Mouse (Mus musculus) olfactory bulb, adult 2 months (tissue): ENCODE results near the gene Naa35. TPM values are rescaled to one million over a fixed set of nuclear protein-coding genes. Genes with fewer than 3 reads are reported as not detected.

ENCODE experiments used
- H3K27ac ChIP-seq: fragments of 200-500 bp; 2 replicates; pipeline ENCODE4 v1.5.1; 2012; ENCODE audit warnings: low read depth, low read length; ENCODE audit not compliant: insufficient read depth
- H3K4me1 ChIP-seq: fragments of 200-500 bp; 2 replicates; pipeline ENCODE4 v1.6.1; 2012; ENCODE audit warnings: low read length; ENCODE audit not compliant: control insufficient read depth, insufficient read depth
- H3K4me3 ChIP-seq: fragments of 200-500 bp; 2 replicates; pipeline ENCODE4 v1.5.1; 2012; ENCODE audit warnings: mild to moderate bottlenecking, low read depth, low read length, moderate library complexity; ENCODE audit not compliant: insufficient read depth
- CTCF ChIP-seq: fragments of 200-500 bp; IDR thresholded peaks from 2 replicates; pipeline ENCODE4 v1.5.1; 2012; ENCODE audit warnings: low read depth, mild to moderate bottlenecking, low read length, moderate library complexity; ENCODE audit not compliant: insufficient read depth
- POLR2A ChIP-seq: fragments of 200-500 bp; IDR thresholded peaks from 2 replicates; pipeline ENCODE4 v1.6.1; 2012; ENCODE audit warnings: mild to moderate bottlenecking, low read depth, low read length, moderate library complexity; ENCODE audit not compliant: insufficient read depth
- WGBS: fragments of 180-500 bp; shearing (Covaris S2); methylation state at CpG from one replicate; pipeline ENCODE4 v1.1.7; 2018; 5-methylcytosine and 5-hydroxymethylcytosine counted together
- polyA plus RNA-seq: library from polyadenylated mRNA; stranded (reverse); fragments of >200 nt; gene quantifications from 2 replicates; pipeline ENCODE4 v1.2.4, GENCODE M21; 2012; ENCODE audit warnings: low replicate concordance; ENCODE audit not compliant: missing spikeins, insufficient read depth, insufficient read length

Gene Naa35
- polyA plus RNA-seq, 1 experiment = not detected

GRCm38 (mm10) chr13:59564923-59565322 lies 20.1 kb upstream of the Naa35 start:
- H3K4me3 ChIP-seq = no peak overlapping the region
- H3K4me1 ChIP-seq = no peaks in the 10 kb centered on the region
- TF ChIP-seq CTCF = no peak
- TF ChIP-seq POLR2A = no peak
- H3K27ac ChIP-seq = no peak overlapping the region
- 85% methylated on average over 10 of the region's 10 CpGs for WGBS

- H3K4me3 ChIP-seq = no peak overlapping the region
- TF ChIP-seq CTCF (no peak), POLR2A (no peak)
- no peaks in the 10 kb centered on the region for H3K4me1 ChIP-seq
- no peak overlapping the region for H3K27ac ChIP-seq
- WGBS = 58% methylated on average over 9 of the region's 9 CpGs
Observed at GRCm38 (mm10) chr13:59565945-59566520, 19.0 kb upstream of the Naa35 start.

- H3K27ac ChIP-seq = no peak overlapping the region
- H3K4me3 ChIP-seq = no peak overlapping the region
- H3K4me1 ChIP-seq = no peaks in the 10 kb centered on the region
- 86% methylated on average over 6 of the region's 6 CpGs for WGBS
- TF ChIP-seq POLR2A (no peak), CTCF (no peak)
Observed at GRCm38 (mm10) chr13:59571107-59571506, 14.0 kb upstream of the Naa35 start.

- H3K4me1 ChIP-seq = no peaks in the 10 kb centered on the region
- TF ChIP-seq CTCF = no peak
- no peak for TF ChIP-seq POLR2A
- WGBS = 59% methylated on average over 2 of the region's 2 CpGs
- no peak overlapping the region for H3K27ac ChIP-seq
- H3K4me3 ChIP-seq = no peak overlapping the region
Observed at GRCm38 (mm10) chr13:59572549-59572948, 12.5 kb upstream of the Naa35 start.

- no peak overlapping the region for H3K27ac ChIP-seq
- H3K4me1 ChIP-seq = peaks cover 5% of the 10 kb centered on the region; the same call in 1 of the 2 replicates
- no peak for TF ChIP-seq CTCF
- TF ChIP-seq POLR2A = no peak
- 97% methylated on average over 4 of the region's 4 CpGs for WGBS
- no peak overlapping the region for H3K4me3 ChIP-seq
Observed at GRCm38 (mm10) chr13:59580954-59581353, 4.1 kb upstream of the Naa35 start.

GRCm38 (mm10) chr13:59584481-59584880 lies 578 bp upstream of the Naa35 start:
- H3K27ac ChIP-seq = 0 out of 2 replicates have a peak overlapping the region, but pooled peaks have one; percentile 3
- no peak for TF ChIP-seq CTCF
- no peak for TF ChIP-seq POLR2A
- peaks cover 11% of the 10 kb centered on the region for H3K4me1 ChIP-seq
- WGBS = 2% methylated on average over 9 of the region's 9 CpGs
- peak overlapping the region; percentile 54 for H3K4me3 ChIP-seq

GRCm38 (mm10) chr13:59585648-59586005 lies 568 bp downstream of the Naa35 start:
- Histone ChIP-seq H3K27ac (peak overlapping the region; percentile 7; the same call in 1 of the 2 replicates), H3K4me3 (peak overlapping the region; percentile 97), H3K4me1 (peaks cover 11% of the 10 kb centered on the region)
- TF ChIP-seq POLR2A = no peak; the same call in 1 of the 2 replicates
- no peak for TF ChIP-seq CTCF
- WGBS = under 1% methylated on average over 28 of the region's 28 CpGs

- TF ChIP-seq POLR2A (no peak), CTCF (no peak)
- Histone ChIP-seq H3K27ac (no peak overlapping the region), H3K4me3 (no peak overlapping the region), H3K4me1 (peaks cover 11% of the 10 kb centered on the region)
- 94% methylated on average over 2 of the region's 2 CpGs for WGBS
Observed at GRCm38 (mm10) chr13:59587201-59587600, 2.1 kb downstream of the Naa35 start.

- WGBS = 70% methylated on average over 4 of the region's 4 CpGs
- TF ChIP-seq CTCF = no peak
- no peak for TF ChIP-seq POLR2A
- Histone ChIP-seq H3K4me1 (peaks cover 9% of the 10 kb centered on the region), H3K4me3 (no peak overlapping the region), H3K27ac (no peak overlapping the region)
Observed at GRCm38 (mm10) chr13:59589672-59590071, 4.6 kb downstream of the Naa35 start.
